Mouse (Mus musculus): ENCODE results near the gene Frmd4b. TPM values are rescaled to one million over a fixed set of nuclear protein-coding genes. Genes with fewer than 3 reads are reported as not detected.
A peak's percentile ranks its signal among the peaks of the same experiment; 100 is the strongest.
"Not testable (repeated sequence)": the region's sequence is repeated elsewhere in the genome, so short reads cannot be mapped to it uniquely, and the experiment has no call there.

The Frmd4b gene
- polyA plus RNA-seq, 1 experiment from 2014 or later = 10.6 TPM

DNA sequence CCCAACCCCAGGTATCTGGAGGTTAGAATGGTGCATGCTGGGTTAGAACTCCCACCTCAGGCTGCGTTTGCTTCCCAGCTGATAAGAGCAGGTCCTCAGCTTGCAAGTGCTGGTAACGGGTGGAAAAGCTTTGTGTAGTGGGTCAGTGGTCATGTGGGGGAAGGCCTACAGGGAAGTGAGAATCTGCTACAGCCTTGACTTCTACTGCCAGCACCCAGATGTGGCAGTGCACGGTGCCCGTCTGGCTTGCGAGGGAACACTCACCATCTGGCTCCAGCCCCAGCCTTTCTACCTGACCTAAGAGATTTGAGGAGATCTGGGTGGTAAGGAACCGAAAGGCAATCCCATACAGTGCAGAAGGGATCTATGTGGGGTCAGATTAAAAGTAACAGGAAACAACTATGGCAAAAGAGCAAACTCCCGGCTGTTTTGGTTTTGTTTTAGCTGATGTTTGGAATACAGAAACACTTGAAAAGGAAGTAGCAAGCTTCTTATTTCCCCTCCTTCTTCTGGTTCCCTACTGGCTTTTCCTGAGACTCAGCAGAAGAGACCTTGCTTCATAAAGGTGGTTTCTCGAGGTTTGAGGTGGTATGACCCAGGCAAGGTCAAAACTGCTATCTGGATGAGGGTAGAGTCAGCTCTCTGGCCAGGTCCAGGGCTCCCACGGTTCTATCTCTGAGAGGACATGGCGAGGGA, 185.9 kb downstream of the Frmd4b start:
- no peak overlapping the region for H3K27ac ChIP-seq (ENCODE audit: low read length)
- 76% methylated on average over 10 of the region's 10 CpGs for WGBS
- no peaks in the 10 kb centered on the region for H3K27me3 ChIP-seq (replicated peaks; ENCODE audit: control insufficient read depth, insufficient read depth, low read length)
- no peaks in the 10 kb centered on the region for H3K9me3 ChIP-seq (ENCODE audit: control insufficient read depth, low read length)
- no peak overlapping the region for H3K9ac ChIP-seq (ENCODE audit: low read depth, low read length)
- H3K36me3 ChIP-seq (ENCODE audit: control insufficient read depth, insufficient read depth, low read length) = no peaks in the 10 kb centered on the region
- peaks cover 6% of the 10 kb centered on the region; the same call in 1 of the 2 replicates for H3K4me1 ChIP-seq (ENCODE audit: control insufficient read depth, insufficient read depth, low read length)
- ATAC-seq = no peak
- no peak overlapping the region for H3K4me3 ChIP-seq (ENCODE audit: low read length)
- no peak overlapping the region for H3K4me2 ChIP-seq (ENCODE audit: low read depth, low read length)

DNA sequence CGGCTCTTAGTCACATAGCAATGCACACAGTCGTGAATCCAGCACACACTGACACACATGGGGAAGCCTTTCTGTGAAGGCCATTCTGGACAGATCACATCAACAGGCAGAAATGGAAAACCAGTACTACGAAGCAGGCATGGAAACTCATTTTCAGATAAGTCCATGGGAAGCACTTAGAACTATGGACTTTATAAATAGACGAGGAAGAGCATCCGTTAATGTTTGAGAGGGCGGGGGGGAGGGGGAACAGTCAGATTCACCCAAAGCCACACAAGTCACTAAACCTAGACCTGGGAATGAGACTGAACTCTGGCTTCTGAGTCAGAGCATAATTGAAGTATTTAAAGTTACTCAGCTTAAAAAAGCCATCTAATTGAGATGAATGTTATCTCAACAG, 186.8 kb downstream of the Frmd4b start:
- H3K27ac ChIP-seq (ENCODE audit: low read length) = no peak overlapping the region; the same call in 1 of the 2 replicates
- WGBS = 53% methylated on average over 6 of the region's 6 CpGs
- 0 out of 2 replicates have a peak, but pooled peaks have one; percentile 31 for ATAC-seq
- no peaks in the 10 kb centered on the region for H3K9me3 ChIP-seq (ENCODE audit: control insufficient read depth, low read length)
- H3K4me2 ChIP-seq (ENCODE audit: low read depth, low read length) = no peak overlapping the region
- H3K4me1 ChIP-seq (ENCODE audit: control insufficient read depth, insufficient read depth, low read length) = peaks cover 6% of the 10 kb centered on the region; the same call in 1 of the 2 replicates
- no peak overlapping the region for H3K4me3 ChIP-seq (ENCODE audit: low read length)
- no peak overlapping the region for H3K9ac ChIP-seq (ENCODE audit: low read depth, low read length)
- no peaks in the 10 kb centered on the region for H3K27me3 ChIP-seq (replicated peaks; ENCODE audit: control insufficient read depth, insufficient read depth, low read length)
- H3K36me3 ChIP-seq (ENCODE audit: control insufficient read depth, insufficient read depth, low read length) = no peaks in the 10 kb centered on the region

DNA sequence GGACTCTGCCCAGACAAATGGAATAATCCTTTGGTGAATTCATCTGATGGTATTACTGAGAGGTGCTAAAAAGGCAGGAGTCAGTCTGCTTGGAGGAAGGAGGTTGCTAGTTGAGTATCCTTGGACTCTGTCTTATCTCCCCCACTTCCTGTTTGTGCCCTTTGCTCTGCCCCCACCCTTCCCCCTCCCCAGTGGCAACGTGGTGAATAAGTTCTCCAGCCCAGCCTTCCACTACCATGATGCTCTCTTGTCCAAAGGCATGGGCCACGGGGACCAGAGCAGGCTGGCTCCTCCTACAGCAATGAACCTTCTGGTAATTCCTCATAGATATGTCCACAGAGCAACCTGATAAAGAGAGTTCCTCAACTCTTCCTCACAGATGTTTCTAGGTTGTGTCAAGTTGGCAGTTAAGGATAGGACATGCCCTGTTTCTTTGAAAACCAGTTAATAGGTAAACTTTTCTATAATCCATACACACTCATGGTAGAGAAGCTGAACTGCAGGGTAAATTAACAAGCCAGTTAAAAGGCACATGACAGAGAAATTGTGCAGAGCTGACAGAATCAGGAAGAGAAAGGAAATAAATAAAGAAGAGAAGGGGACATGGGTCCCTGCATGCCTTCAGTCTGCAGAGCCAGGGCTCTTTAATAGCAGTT, 187.5 kb downstream of the Frmd4b start:
- 11% methylated on average over 2 of the region's 2 CpGs for WGBS
- H3K27ac ChIP-seq (ENCODE audit: low read length) = no peak overlapping the region

DNA sequence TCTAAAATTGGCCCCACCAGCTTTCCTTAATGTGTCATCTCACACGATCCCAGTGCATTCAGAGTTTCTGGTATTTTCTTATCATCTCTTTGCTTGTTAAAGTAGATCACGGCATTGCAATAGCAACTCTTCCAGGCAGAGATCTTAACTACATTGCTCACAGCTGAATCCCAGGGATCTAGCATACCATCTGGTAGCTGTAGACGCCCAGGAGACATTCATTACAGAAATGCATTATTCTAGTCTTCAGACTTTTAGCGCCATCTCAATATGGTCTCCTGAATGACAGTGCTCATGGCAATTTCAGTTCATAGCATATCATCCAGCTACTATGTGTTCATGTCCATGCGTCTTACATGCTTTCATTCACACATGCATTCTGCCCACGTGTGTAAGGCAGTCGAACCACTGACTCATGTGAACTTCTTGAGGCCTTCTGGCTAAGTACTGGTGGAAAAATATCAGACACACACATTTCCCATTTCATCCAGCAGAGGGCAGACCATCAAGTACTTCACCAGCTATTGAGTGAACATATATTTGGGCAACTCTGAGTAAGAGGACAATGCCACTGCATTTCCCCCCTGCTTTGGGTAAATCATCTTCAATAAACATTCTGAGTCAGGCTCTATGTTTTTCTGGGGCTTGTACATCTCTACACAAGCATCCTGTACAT, 197.4 kb downstream of the Frmd4b start:
- WGBS = 68% methylated on average over 7 of the region's 7 CpGs
- no peaks in the 10 kb centered on the region for H3K27me3 ChIP-seq (replicated peaks; ENCODE audit: control insufficient read depth, insufficient read depth, low read length)
- 0 out of 2 replicates have a peak, but pooled peaks have one; percentile 18 for ATAC-seq

More for the DNA sequence above, 187.5 kb downstream of the Frmd4b start:
- no peaks in the 10 kb centered on the region for H3K9me3 ChIP-seq (ENCODE audit: control insufficient read depth, low read length)
- H3K4me3 ChIP-seq (ENCODE audit: low read length) = no peak overlapping the region
- H3K36me3 ChIP-seq (ENCODE audit: control insufficient read depth, insufficient read depth, low read length) = no peaks in the 10 kb centered on the region
- no peaks in the 10 kb centered on the region for H3K27me3 ChIP-seq (replicated peaks; ENCODE audit: control insufficient read depth, insufficient read depth, low read length)
- peaks cover 6% of the 10 kb centered on the region; the same call in 1 of the 2 replicates for H3K4me1 ChIP-seq (ENCODE audit: control insufficient read depth, insufficient read depth, low read length)
- ATAC-seq = peak; percentile 48; the same call in 1 of the 2 replicates
- H3K4me2 ChIP-seq (ENCODE audit: low read depth, low read length) = no peak overlapping the region
- no peak overlapping the region for H3K9ac ChIP-seq (ENCODE audit: low read depth, low read length)

DNA sequence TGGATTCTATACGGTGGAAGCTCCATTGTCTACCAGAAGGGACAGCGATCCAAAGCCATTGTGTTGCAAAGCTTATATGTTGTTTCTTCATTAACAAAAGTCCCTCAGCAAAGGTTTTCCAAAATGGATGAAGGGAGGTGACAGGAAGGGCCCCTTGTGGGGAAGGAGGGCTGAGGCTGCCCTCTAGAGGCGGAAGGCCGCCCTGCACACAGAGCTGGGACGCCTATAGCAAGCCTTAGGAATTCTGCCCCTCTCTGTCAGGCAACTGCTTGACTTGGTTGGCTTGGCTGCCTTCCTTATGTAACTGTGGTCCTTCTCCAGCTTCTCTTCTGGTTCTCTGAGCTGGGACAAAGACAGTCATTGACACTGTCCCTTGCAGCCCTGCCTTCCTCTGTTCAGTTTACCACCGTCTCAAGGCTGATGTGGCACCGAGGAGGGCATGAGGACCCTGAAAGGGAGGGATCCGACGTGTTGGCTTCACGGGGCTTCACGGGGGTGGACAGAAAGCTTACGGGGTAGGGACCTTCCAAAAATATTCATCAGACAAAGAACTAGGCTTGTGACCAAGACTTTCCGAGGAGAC, 200.3 kb downstream of the Frmd4b start:
- 63% methylated on average over 13 of the region's 13 CpGs for WGBS
- ATAC-seq = peak; percentile 66

More for the DNA sequence above, 197.4 kb downstream of the Frmd4b start:
- Histone ChIP-seq H3K4me1 (ENCODE audit: control insufficient read depth, insufficient read depth, low read length) (no peaks in the 10 kb centered on the region), H3K9me3 (ENCODE audit: control insufficient read depth, low read length) (no peaks in the 10 kb centered on the region), H3K27ac (ENCODE audit: low read length) (no peak overlapping the region), H3K36me3 (ENCODE audit: control insufficient read depth, insufficient read depth, low read length) (no peaks in the 10 kb centered on the region), H3K9ac (ENCODE audit: low read depth, low read length) (no peak overlapping the region), H3K4me3 (ENCODE audit: low read length) (no peak overlapping the region), H3K4me2 (ENCODE audit: low read depth, low read length) (no peak overlapping the region)

DNA sequence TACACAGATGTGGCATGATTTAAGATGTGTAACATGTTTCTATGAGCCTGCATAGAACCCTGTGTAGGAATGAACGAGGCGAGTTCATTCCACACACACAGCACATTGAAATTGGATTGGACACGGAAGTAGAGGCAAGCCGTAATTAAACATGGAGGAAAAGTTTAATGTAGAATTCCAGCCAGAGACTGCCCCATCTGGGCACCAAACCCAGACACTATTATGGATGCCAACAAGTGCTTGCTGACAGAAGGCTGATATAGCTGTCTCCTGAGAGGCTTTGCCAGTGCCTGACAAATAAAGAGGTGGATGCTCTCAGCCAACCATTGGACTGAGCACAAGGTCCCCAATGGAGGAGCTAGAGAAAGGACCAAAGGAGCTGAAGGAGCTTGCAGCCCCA, 201.8 kb downstream of the Frmd4b start:
- 96% methylated on average over 4 of the region's 4 CpGs for WGBS
- not testable (repeated sequence) for H3K9ac ChIP-seq (ENCODE audit: low read depth, low read length); ATAC-seq

More for the DNA sequence above, 200.3 kb downstream of the Frmd4b start:
- no peak overlapping the region for H3K4me2 ChIP-seq (ENCODE audit: low read depth, low read length)
- H3K27ac ChIP-seq (ENCODE audit: low read length) = no peak overlapping the region
- no peaks in the 10 kb centered on the region for H3K9me3 ChIP-seq (ENCODE audit: control insufficient read depth, low read length)
- H3K36me3 ChIP-seq (ENCODE audit: control insufficient read depth, insufficient read depth, low read length) = no peaks in the 10 kb centered on the region
- no peak overlapping the region for H3K4me3 ChIP-seq (ENCODE audit: low read length)
- no peaks in the 10 kb centered on the region for H3K4me1 ChIP-seq (ENCODE audit: control insufficient read depth, insufficient read depth, low read length)
- H3K27me3 ChIP-seq (replicated peaks; ENCODE audit: control insufficient read depth, insufficient read depth, low read length) = no peaks in the 10 kb centered on the region
- H3K9ac ChIP-seq (ENCODE audit: low read depth, low read length) = no peak overlapping the region

DNA sequence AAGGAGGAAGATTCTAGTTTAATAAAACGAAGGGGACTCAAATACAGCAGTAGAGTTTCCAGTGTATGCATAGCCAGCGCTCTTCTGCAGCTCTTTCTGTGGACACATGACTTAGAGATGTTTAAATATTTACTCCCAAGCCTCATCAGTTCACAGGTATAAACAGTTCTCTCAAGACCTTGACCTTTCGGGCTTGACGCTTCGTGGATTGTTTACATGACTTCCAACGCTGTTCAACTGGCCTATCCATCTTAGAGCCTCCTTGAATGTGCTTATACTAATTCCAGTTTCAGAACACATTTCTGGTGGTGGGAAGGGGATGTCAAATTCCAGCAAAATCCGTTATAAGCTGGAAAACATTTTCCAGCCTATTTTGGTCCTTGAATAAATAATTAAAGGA, 203.9 kb downstream of the Frmd4b start:
- no peaks in the 10 kb centered on the region for H3K27me3 ChIP-seq (replicated peaks; ENCODE audit: control insufficient read depth, insufficient read depth, low read length)
- H3K9me3 ChIP-seq (ENCODE audit: control insufficient read depth, low read length) = no peaks in the 10 kb centered on the region
- H3K36me3 ChIP-seq (ENCODE audit: control insufficient read depth, insufficient read depth, low read length) = no peaks in the 10 kb centered on the region
- H3K9ac ChIP-seq (ENCODE audit: low read depth, low read length) = no peak overlapping the region
- H3K4me1 ChIP-seq (ENCODE audit: control insufficient read depth, insufficient read depth, low read length) = peaks cover 9% of the 10 kb centered on the region
- no peak overlapping the region for H3K4me2 ChIP-seq (ENCODE audit: low read depth, low read length)
- no peak overlapping the region for H3K27ac ChIP-seq (ENCODE audit: low read length)
- WGBS = 29% methylated on average over 7 of the region's 7 CpGs
- no peak for ATAC-seq
- no peak overlapping the region for H3K4me3 ChIP-seq (ENCODE audit: low read length)

More for the DNA sequence above, 201.8 kb downstream of the Frmd4b start:
- H3K4me3 ChIP-seq (ENCODE audit: low read length); H3K36me3 ChIP-seq (ENCODE audit: control insufficient read depth, insufficient read depth, low read length); H3K9me3 ChIP-seq (ENCODE audit: control insufficient read depth, low read length); H3K27me3 ChIP-seq (replicated peaks; ENCODE audit: control insufficient read depth, insufficient read depth, low read length); H3K4me2 ChIP-seq (ENCODE audit: low read depth, low read length); H3K4me1 ChIP-seq (ENCODE audit: control insufficient read depth, insufficient read depth, low read length); H3K27ac ChIP-seq (ENCODE audit: low read length): not testable (repeated sequence)

DNA sequence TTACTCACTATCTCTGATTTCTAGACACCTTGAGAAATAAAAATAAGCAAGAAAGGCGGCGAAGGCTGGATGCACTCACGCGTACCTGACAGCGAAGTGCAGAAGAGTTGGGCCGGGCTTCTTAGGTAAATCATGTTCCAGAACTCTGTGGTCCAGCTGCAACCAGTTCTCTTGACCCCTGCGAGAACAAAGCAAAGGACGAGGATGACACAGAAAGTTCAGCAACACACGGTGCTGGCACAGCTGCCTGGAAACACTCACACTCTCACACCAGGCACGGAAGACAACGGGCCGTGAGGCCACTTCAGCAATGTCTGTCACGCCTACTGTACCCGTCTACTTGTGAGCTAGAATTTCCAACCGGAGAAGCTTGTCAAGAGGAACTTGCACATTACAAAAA, 204.9 kb downstream of the Frmd4b start:
- Histone ChIP-seq H3K9me3 (ENCODE audit: control insufficient read depth, low read length) (no peaks in the 10 kb centered on the region), H3K27me3 (replicated peaks; ENCODE audit: control insufficient read depth, insufficient read depth, low read length) (no peaks in the 10 kb centered on the region), H3K4me1 (ENCODE audit: control insufficient read depth, insufficient read depth, low read length) (peaks cover 9% of the 10 kb centered on the region), H3K9ac (ENCODE audit: low read depth, low read length) (no peak overlapping the region), H3K4me2 (ENCODE audit: low read depth, low read length) (no peak overlapping the region), H3K27ac (ENCODE audit: low read length) (no peak overlapping the region), H3K4me3 (ENCODE audit: low read length) (no peak overlapping the region), H3K36me3 (ENCODE audit: control insufficient read depth, insufficient read depth, low read length) (no peaks in the 10 kb centered on the region)
- 88% methylated on average over 15 of the region's 15 CpGs for WGBS
- ATAC-seq = no peak

DNA sequence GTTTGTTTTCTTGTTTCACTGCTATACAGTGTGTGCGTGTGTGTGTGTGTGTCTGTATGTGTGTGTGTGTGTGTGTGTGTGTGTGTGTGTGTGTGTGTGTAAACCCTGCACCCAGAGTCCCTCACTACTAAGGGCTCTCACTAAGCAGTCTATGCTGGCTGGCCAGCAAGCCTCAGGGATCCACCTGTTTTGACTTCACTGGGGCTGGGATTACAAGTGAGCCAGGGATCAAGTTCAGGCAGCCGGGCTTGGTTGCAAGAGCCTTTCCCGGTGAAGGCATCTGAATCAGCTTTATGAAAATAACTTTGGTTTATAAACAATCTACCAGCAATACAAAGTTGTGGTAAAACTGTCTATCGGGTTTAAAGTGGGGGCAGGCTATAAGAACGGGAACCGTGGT, 206.0 kb downstream of the Frmd4b start:
- 87% methylated on average over 6 of the region's 6 CpGs for WGBS
- Histone ChIP-seq H3K27ac (ENCODE audit: low read length) (no peak overlapping the region), H3K36me3 (ENCODE audit: control insufficient read depth, insufficient read depth, low read length) (no peaks in the 10 kb centered on the region), H3K9me3 (ENCODE audit: control insufficient read depth, low read length) (no peaks in the 10 kb centered on the region), H3K4me2 (ENCODE audit: low read depth, low read length) (no peak overlapping the region), H3K4me3 (ENCODE audit: low read length) (no peak overlapping the region), H3K4me1 (ENCODE audit: control insufficient read depth, insufficient read depth, low read length) (peaks cover 9% of the 10 kb centered on the region), H3K27me3 (replicated peaks; ENCODE audit: control insufficient read depth, insufficient read depth, low read length) (no peaks in the 10 kb centered on the region), H3K9ac (ENCODE audit: low read depth, low read length) (no peak overlapping the region)
- no peak for ATAC-seq
